Mouse (Mus musculus): ENCODE results near the gene Gm49405.

DNA sequence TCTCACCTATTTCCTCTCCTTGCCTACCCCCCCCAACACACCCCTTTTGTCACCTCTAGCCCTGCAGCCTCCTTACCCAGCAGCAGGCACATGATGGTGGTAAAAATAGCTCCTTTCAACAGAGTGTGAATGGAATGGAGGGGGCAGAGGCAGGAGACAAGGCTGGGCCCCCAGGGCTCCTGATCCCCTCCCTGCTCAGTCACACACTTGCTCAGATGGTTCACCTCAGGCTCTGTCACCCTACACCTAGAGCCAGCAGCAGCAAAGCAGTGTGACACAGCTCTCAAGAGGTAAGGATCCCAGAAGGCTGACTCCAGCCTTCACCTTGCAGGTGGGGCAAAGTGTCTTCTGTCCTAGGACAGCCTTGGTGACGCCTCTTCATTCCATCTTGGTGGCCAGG is 2.7 kb downstream of the Gm49405 start, which contains the start of gene Doc2g:
- TF ChIP-seq CTCF (IDR thresholded peaks at IDR 0.05; ENCODE audit: borderline replicate concordance, insufficient read depth, low read depth, low read length) (no peak), POLR2A (IDR thresholded peaks at IDR 0.05; ENCODE audit: borderline replicate concordance, insufficient read depth, low read length) (no peak)
